Mouse (Mus musculus): ENCODE measurements at regions not wholly inside any gene's neighbourhood (a gene's known extent, or its start where the extent isn't known, plus 50 kb on each side); places are given as distances from the start of the nearest gene placed in this dataset.

- CTCF ChIA-PET: no interaction called here
- no peak for ATAC-seq
- no peak for TF ChIP-seq CTCF (IDR thresholded peaks at IDR 0.05)
- POLR2A ChIA-PET: interaction anchor here (0.6 kb wide), 1 partner anchor 29 kb away, joined by 3 read pairs; no protein-coding TSS in a partner anchor
- H3K27me3 ChIP-seq: no peaks in the 10 kb centered on the region
- no peak for DNase-seq (ENCODE audit: low read depth, low spot score)
- in situ Hi-C loops (cut with MboI; ENCODE audit: low pct_unique_long_range_greater_than_20kb): no loop called here
Observed at GRCm38 (mm10) chr2:42901554-42901953, 248.1 kb upstream of the Lrp1b start.

All from Patski (cell line).